Mouse (Mus musculus) lung, embryonic 14.5 days (tissue): Measurements from ENCODE around the gene Trp53i13. TPM values are rescaled to one million over a fixed set of nuclear protein-coding genes. Genes with fewer than 3 reads are reported as not detected.
A peak's percentile ranks its signal among the peaks of the same experiment; 100 is the strongest.

Source experiments
- ATAC-seq: fragments of 200-750 bp; cut with Nextera tagmentation; 2 replicates; pipeline ENCODE4 v1.8.0; 2017; ENCODE audit warnings: mild to moderate bottlenecking, moderate TSS enrichment, moderate library complexity; ENCODE audit not compliant: insufficient read depth
- DNase-seq: peaks from one replicate; pipeline ENCODE4 v3.0.0-alpha.2; 2015
- H3K27ac ChIP-seq: fragments of 300-500 bp; sonication (generic); 2 replicates; pipeline ENCODE4 v1.5.1; 2014; ENCODE audit warnings: low read depth, mild to moderate bottlenecking, moderate library complexity
- H3K27me3 ChIP-seq: fragments of 300-500 bp; sonication (generic); 2 replicates; pipeline ENCODE4 v1.6.1; 2014; ENCODE audit warnings: low read length, control low read depth; ENCODE audit not compliant: insufficient read depth
- H3K36me3 ChIP-seq: fragments of 300-500 bp; sonication (generic); 2 replicates; pipeline ENCODE4 v1.6.1; 2014; ENCODE audit warnings: control low read depth; ENCODE audit not compliant: insufficient read depth
- H3K4me1 ChIP-seq: fragments of 300-500 bp; sonication (generic); 2 replicates; pipeline ENCODE4 v1.6.1; 2014; ENCODE audit warnings: antibody characterized with exemption, control low read depth; ENCODE audit not compliant: insufficient read depth
- H3K4me2 ChIP-seq: fragments of 300-500 bp; sonication (generic); 2 replicates; pipeline ENCODE4 v1.6.1; 2014; ENCODE audit warnings: mild to moderate bottlenecking
- H3K4me3 ChIP-seq: fragments of 300-500 bp; sonication (generic); 2 replicates; pipeline ENCODE4 v1.5.1; 2014; ENCODE audit warnings: low read depth, low read length
- H3K9ac ChIP-seq: fragments of 300-500 bp; sonication (generic); 2 replicates; pipeline ENCODE4 v1.6.1; 2014
- H3K9me3 ChIP-seq: fragments of 300-500 bp; sonication (generic); 2 replicates; pipeline ENCODE4 v1.6.1; 2016; ENCODE audit warnings: low read depth, low read length, control low read depth
- CTCF ChIP-seq: IDR thresholded peaks from 2 replicates; pipeline ENCODE4 v1.5.1; 2016; ENCODE audit warnings: antibody characterized with exemption, low read depth
- WGBS: fragments of 180-500 bp; shearing (Covaris S2); extraction: QIAGEN DNeasy Blood & Tissue Kit; methylation state at CpG from one replicate; pipeline ENCODE4 v1.1.7; 2014; 5-methylcytosine and 5-hydroxymethylcytosine counted together
- polyA plus RNA-seq: library from polyadenylated mRNA; unstranded; fragments of >200 nt; fragmentation: Nextera tagmentation; extraction: Ambion mirVana; gene quantifications from 2 replicates; pipeline ENCODE4 v1.2.1, GENCODE M21; 2014

Gene Trp53i13
- polyA plus RNA-seq, 1 experiment from 2014 or later: 40.3 TPM

- peak overlapping the region; percentile 49; the same call in 1 of the 2 replicates for H3K9ac ChIP-seq
- ATAC-seq (peak; percentile 4; the same call in 1 of the 2 replicates), DNase-seq (peak; percentile 41)
- H3K4me2 ChIP-seq: peak overlapping the region; percentile 94
- WGBS: 9% methylated on average over 19 of the region's 19 CpGs
- no peaks in the 10 kb centered on the region for H3K9me3 ChIP-seq
- TF ChIP-seq CTCF: no peak
- no peak overlapping the region for H3K27ac ChIP-seq
- peaks cover 17% of the 10 kb centered on the region for H3K27me3 ChIP-seq
- peaks cover 12% of the 10 kb centered on the region; the same call in 1 of the 2 replicates for H3K36me3 ChIP-seq
- H3K4me1 ChIP-seq: peaks cover 27% of the 10 kb centered on the region
- H3K4me3 ChIP-seq: peak overlapping the region; percentile 48
These were observed 1.4 kb downstream of the Trp53i13 start for GRCm38 (mm10) chr11:77514281-77514831.

GRCm38 (mm10) chr11:77513811-77514170 lies 2.0 kb downstream of the Trp53i13 start:
- 5% methylated on average over 10 of the region's 10 CpGs for WGBS
- Histone ChIP-seq H3K36me3 (peaks cover 16% of the 10 kb centered on the region), H3K4me2 (peak overlapping the region; percentile 94), H3K27ac (peak overlapping the region; percentile 68), H3K9ac (peak overlapping the region; percentile 56), H3K4me1 (peaks cover 27% of the 10 kb centered on the region), H3K9me3 (no peaks in the 10 kb centered on the region), H3K4me3 (peak overlapping the region; percentile 71), H3K27me3 (peaks cover 17% of the 10 kb centered on the region)
- peak; percentile 46 for DNase-seq
- no peak for TF ChIP-seq CTCF
- peak; percentile 1; the same call in 1 of the 2 replicates for ATAC-seq

GRCm38 (mm10) chr11:77512891-77513810 lies 2.6 kb downstream of the Trp53i13 start:
- under 1% methylated on average over 66 of the region's 84 CpGs for WGBS
- no peak for TF ChIP-seq CTCF
- ATAC-seq (peak; percentile 59), DNase-seq (peak; percentile 94)
- Histone ChIP-seq H3K4me2 (peak overlapping the region; percentile 94), H3K9ac (peak overlapping the region; percentile 72), H3K4me1 (peaks cover 32% of the 10 kb centered on the region), H3K4me3 (peak overlapping the region; percentile 71), H3K27ac (peak overlapping the region; percentile 85), H3K36me3 (peaks cover 19% of the 10 kb centered on the region), H3K9me3 (no peaks in the 10 kb centered on the region), H3K27me3 (peaks cover 17% of the 10 kb centered on the region)

- H3K4me1 ChIP-seq: peaks cover 32% of the 10 kb centered on the region
These were observed 4.4 kb downstream of the Trp53i13 start for GRCm38 (mm10) chr11:77511336-77511735.

GRCm38 (mm10) chr11:77508068-77509021 lies 7.4 kb downstream of the Trp53i13 start:
- H3K36me3 ChIP-seq: peaks cover 65% of the 10 kb centered on the region
- peak overlapping the region; percentile 40 for H3K9ac ChIP-seq
- TF ChIP-seq CTCF: peak; percentile 68
- H3K4me3 ChIP-seq: peak overlapping the region; percentile 35
- H3K9me3 ChIP-seq: no peaks in the 10 kb centered on the region
- H3K4me1 ChIP-seq: peaks cover 12% of the 10 kb centered on the region; the same call in 1 of the 2 replicates
- H3K27me3 ChIP-seq: no peaks in the 10 kb centered on the region
- DNase-seq (peak; percentile 93), ATAC-seq (peak; percentile 62)
- peak overlapping the region; percentile 34; the same call in 1 of the 2 replicates for H3K27ac ChIP-seq
- peak overlapping the region; percentile 82 for H3K4me2 ChIP-seq
- WGBS: 16% methylated on average over 49 of the region's 49 CpGs

More at GRCm38 (mm10) chr11:77511336-77511735, 4.4 kb downstream of the Trp53i13 start:
- H3K36me3 ChIP-seq: peaks cover 35% of the 10 kb centered on the region
- no peaks in the 10 kb centered on the region for H3K9me3 ChIP-seq
- TF ChIP-seq CTCF: no peak
- no peak overlapping the region for H3K9ac ChIP-seq
- WGBS: 72% methylated on average over 5 of the region's 5 CpGs
- ATAC-seq (no peak), DNase-seq (no peak)
- no peak overlapping the region for H3K4me3 ChIP-seq
- peaks cover 13% of the 10 kb centered on the region for H3K27me3 ChIP-seq
- peak overlapping the region; percentile 94 for H3K4me2 ChIP-seq
- no peak overlapping the region for H3K27ac ChIP-seq

- H3K36me3 ChIP-seq: peaks cover 74% of the 10 kb centered on the region
- 66% methylated on average over 4 of the region's 4 CpGs for WGBS
- H3K4me2 ChIP-seq: no peak overlapping the region
- H3K27me3 ChIP-seq: no peaks in the 10 kb centered on the region
- H3K9me3 ChIP-seq: no peaks in the 10 kb centered on the region
- H3K4me3 ChIP-seq: no peak overlapping the region
- peaks cover 11% of the 10 kb centered on the region; the same call in 1 of the 2 replicates for H3K4me1 ChIP-seq
- TF ChIP-seq CTCF: no peak
- H3K27ac ChIP-seq: no peak overlapping the region
- DNase-seq: no peak
- H3K9ac ChIP-seq: no peak overlapping the region
- ATAC-seq: peak; percentile 3; the same call in 1 of the 2 replicates
These were observed 8.4 kb downstream of the Trp53i13 start for GRCm38 (mm10) chr11:77507426-77507825.
